Mouse (Mus musculus) limb, embryonic 14.5 days (tissue): ENCODE data around the gene Tpte. TPM values are rescaled to one million over a fixed set of nuclear protein-coding genes. Genes with fewer than 3 reads are reported as not detected.

Source experiments
- ATAC-seq: fragments of 200-750 bp; cut with Nextera tagmentation; 2 replicates; pipeline ENCODE4 v1.8.0; 2017; ENCODE audit warnings: low read depth, moderate number of reproducible peaks, moderate TSS enrichment; ENCODE audit not compliant: low FRiP score
- DNase-seq: peaks from one replicate; pipeline ENCODE4 v3.0.0-alpha.2; 2015; ENCODE audit warnings: low spot score
- H3K27ac ChIP-seq: fragments of 300-500 bp; sonication (generic); replicated peaks from 2 replicates; pipeline ENCODE4 v1.5.1; 2014; ENCODE audit warnings: low read depth, mild to moderate bottlenecking, low read length, moderate library complexity, mixed read lengths
- H3K27me3 ChIP-seq: fragments of 300-500 bp; sonication (generic); 2 replicates; pipeline ENCODE4 v1.6.1; 2014; ENCODE audit warnings: low read length, mixed read lengths; ENCODE audit not compliant: control insufficient read depth, insufficient read depth
- H3K36me3 ChIP-seq: fragments of 300-500 bp; sonication (generic); 2 replicates; pipeline ENCODE4 v1.6.1; 2014; ENCODE audit warnings: mild to moderate bottlenecking, low read length, moderate library complexity, mixed read lengths; ENCODE audit not compliant: control insufficient read depth, insufficient read depth
- H3K4me1 ChIP-seq: fragments of 300-500 bp; sonication (generic); 2 replicates; pipeline ENCODE4 v1.6.1; 2014; ENCODE audit warnings: antibody characterized with exemption, low read length, mixed read lengths; ENCODE audit not compliant: control insufficient read depth, insufficient read depth
- H3K4me2 ChIP-seq: fragments of 300-500 bp; sonication (generic); replicated peaks from 2 replicates; pipeline ENCODE4 v1.6.1; 2014; ENCODE audit warnings: low read depth, mild to moderate bottlenecking, low read length, moderate library complexity; ENCODE audit not compliant: severe bottlenecking
- H3K4me3 ChIP-seq: fragments of 300-500 bp; sonication (generic); replicated peaks from 2 replicates; pipeline ENCODE4 v1.5.1; 2014; ENCODE audit warnings: low read length
- H3K9ac ChIP-seq: fragments of 300-500 bp; sonication (generic); 2 replicates; pipeline ENCODE4 v1.6.1; 2014; ENCODE audit warnings: mild to moderate bottlenecking, low read depth, low read length, moderate library complexity; ENCODE audit not compliant: severe bottlenecking
- H3K9me3 ChIP-seq: fragments of 300-500 bp; sonication (generic); 2 replicates; pipeline ENCODE4 v1.6.1; 2016; ENCODE audit warnings: low read length; ENCODE audit not compliant: control insufficient read depth
- POLR2A ChIP-seq: fragments of 200-500 bp; IDR thresholded peaks from 2 replicates; pipeline ENCODE4 v1.8.0; 2012; ENCODE audit warnings: inconsistent platforms, mild to moderate bottlenecking, moderate library complexity, borderline replicate concordance; ENCODE audit not compliant: insufficient read depth, insufficient read length; ENCODE audit errors: extremely low read depth
- WGBS: fragments of 180-500 bp; shearing (Covaris S2); extraction: QIAGEN DNeasy Blood & Tissue Kit; methylation state at CpG from one replicate; pipeline ENCODE4 v1.1.7; 2014; 5-methylcytosine and 5-hydroxymethylcytosine counted together
- polyA plus RNA-seq, 2 experiments: library from polyadenylated mRNA; depleted of rRNA in 1 of 2; stranded (reverse) in 1 of 2; unstranded in 1 of 2; fragments of >200 nt; fragmentation: Nextera tagmentation in 1 of 2; extraction: Ambion mirVana in 1 of 2; gene quantifications; 2 replicates each; pipeline versions ENCODE4 v1.2.1 to v1.2.3; 2012 to 2014

Tpte gene
- polyA plus RNA-seq, 2 experiments = 0.07 TPM; not detected in 1

DNA sequence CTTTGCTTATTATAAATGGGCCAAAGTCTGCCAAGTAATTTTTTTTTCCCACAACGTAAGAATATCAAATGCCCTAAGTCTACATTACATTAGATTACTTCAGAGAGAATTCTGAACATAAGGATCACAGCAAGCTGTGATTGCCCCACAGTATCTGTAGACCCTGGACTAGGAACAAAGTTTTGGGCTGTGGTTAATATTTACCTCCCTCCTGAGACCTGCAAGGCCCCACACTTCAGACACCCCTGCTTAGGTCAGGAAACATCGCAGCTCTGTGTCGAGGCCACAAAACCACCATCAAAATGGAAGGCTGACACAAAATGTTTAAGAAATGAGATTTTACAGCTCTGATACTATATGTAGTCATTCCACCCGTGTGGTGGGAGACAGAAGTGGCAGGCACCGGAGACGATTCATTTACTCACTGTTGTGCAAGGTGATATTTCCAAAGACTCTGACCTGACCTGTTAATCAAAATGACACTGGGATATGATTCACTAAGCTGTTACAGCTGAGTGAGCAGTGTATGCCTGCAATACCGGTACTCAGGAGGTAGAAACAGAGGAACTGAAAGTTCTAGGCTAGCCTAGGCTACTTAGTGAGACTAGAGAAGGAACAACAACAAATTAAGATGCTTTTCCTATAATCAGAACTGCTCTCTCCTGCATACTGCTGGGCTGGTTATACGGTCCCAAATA, 107.7 kb downstream of the Tpte start:
- WGBS = 89% methylated on average over 8 of the region's 8 CpGs
- ATAC-seq = no peak
- no peaks in the 10 kb centered on the region for H3K4me1 ChIP-seq
- no peak overlapping the region for H3K4me2 ChIP-seq
- no peak for DNase-seq
- H3K9ac ChIP-seq = no peak overlapping the region
- no peak overlapping the region for H3K27ac ChIP-seq
- no peaks in the 10 kb centered on the region for H3K27me3 ChIP-seq
- H3K9me3 ChIP-seq = no peaks in the 10 kb centered on the region
- TF ChIP-seq POLR2A = no peak
- H3K4me3 ChIP-seq = no peak overlapping the region
- peaks cover 40% of the 10 kb centered on the region; the same call in 1 of the 2 replicates for H3K36me3 ChIP-seq

- Histone ChIP-seq H3K4me2 (no peak overlapping the region), H3K4me1 (peaks cover 6% of the 10 kb centered on the region; the same call in 1 of the 2 replicates), H3K36me3 (peaks cover 18% of the 10 kb centered on the region; the same call in 1 of the 2 replicates), H3K4me3 (no peak overlapping the region), H3K27ac (no peak overlapping the region), H3K27me3 (no peaks in the 10 kb centered on the region), H3K9me3 (no peaks in the 10 kb centered on the region), H3K9ac (no peak overlapping the region)
- DNase-seq = no peak
- no peak for ATAC-seq
- no peak for TF ChIP-seq POLR2A
- WGBS = 82% methylated on average over 4 of the region's 4 CpGs
Measured at GRCm38 (mm10) chr8:22394471-22394870, 111.2 kb downstream of the Tpte start.

GRCm38 (mm10) chr8:22395256-22395655, 112.0 kb downstream of the Tpte start:
- Histone ChIP-seq H3K9ac (no peak overlapping the region), H3K27me3 (no peaks in the 10 kb centered on the region), H3K4me2 (no peak overlapping the region), H3K4me1 (peaks cover 6% of the 10 kb centered on the region; the same call in 1 of the 2 replicates), H3K4me3 (no peak overlapping the region), H3K27ac (no peak overlapping the region), H3K36me3 (0 out of 2 replicates have a peak, but pooled peaks cover 10% of the 10 kb centered on the region), H3K9me3 (no peaks in the 10 kb centered on the region)
- DNase-seq (no peak), ATAC-seq (no peak)
- WGBS = 90% methylated on average over 8 of the region's 8 CpGs
- no peak for TF ChIP-seq POLR2A

- Histone ChIP-seq H3K27ac (peak overlapping the region; percentile 64; the same call in 1 of the 2 replicates), H3K4me1 (peaks cover 6% of the 10 kb centered on the region; the same call in 1 of the 2 replicates), H3K9me3 (no peaks in the 10 kb centered on the region), H3K36me3 (0 out of 2 replicates have a peak, but pooled peaks cover 7% of the 10 kb centered on the region), H3K9ac (peak overlapping the region; percentile 74), H3K4me2 (peak overlapping the region; percentile 83), H3K4me3 (peak overlapping the region; percentile 78), H3K27me3 (no peaks in the 10 kb centered on the region)
- TF ChIP-seq POLR2A = no peak
- WGBS = under 1% methylated on average over 13 of the region's 13 CpGs
- DNase-seq (peak; percentile 3), ATAC-seq (peak; percentile 13; the same call in 1 of the 2 replicates)
Measured at GRCm38 (mm10) chr8:22397811-22398141, 114.5 kb downstream of the Tpte start.

DNA sequence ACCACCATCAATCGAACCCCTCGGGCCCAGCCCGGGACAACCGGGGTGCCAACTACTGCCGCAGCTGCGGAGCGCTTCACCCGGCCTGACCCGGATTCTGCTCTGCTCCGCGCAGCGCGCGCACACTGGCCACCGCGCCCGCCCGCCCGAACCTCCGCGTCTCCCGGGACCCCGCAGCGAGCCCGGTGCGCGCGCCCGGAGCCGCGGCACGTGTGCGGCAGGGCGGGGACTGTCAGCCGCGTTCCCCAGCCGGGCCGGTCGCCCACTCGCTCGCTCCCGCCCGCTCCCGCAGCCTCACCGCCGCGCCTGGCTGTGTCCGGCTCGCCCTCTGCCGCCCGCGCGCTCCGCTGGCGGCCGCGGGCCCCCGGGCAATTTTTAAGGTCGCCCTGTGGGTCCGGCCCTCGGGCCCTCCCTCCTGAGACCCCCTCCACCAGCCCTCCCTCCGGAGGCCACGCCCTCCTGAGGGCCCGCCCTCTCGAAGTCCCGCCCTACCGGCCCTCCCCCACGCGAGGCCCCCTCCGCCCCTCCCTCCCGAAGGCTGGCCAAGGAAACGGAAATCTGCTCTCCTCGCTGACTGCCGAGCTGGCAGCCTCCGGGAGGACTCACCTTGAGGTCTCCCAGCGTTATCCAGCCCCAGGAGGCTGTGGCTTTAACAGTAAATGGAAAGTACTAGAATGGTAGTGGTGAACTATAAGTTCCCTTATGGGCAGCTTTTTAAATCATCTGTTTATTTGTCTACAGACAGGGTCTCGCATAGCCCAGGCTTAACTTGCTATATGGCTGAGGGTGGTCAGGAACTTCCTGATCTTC, 115.1 kb downstream of the Tpte start, which contains the start of gene Slc25a15:
TSS of gene Slc25a15 (minus strand) at position 456 of the 810 bp plus-strand sequence.
- H3K9ac ChIP-seq = peak within 1 kb of the TSS; percentile 74
- ATAC-seq (peak; percentile 92), DNase-seq (peak; percentile 85)

More for the DNA sequence above, 115.1 kb downstream of the Tpte start, which contains the start of gene Slc25a15:
- WGBS = under 1% methylated on average over 36 of the region's 77 CpGs
- peak within 1 kb of the TSS; percentile 83 for H3K4me2 ChIP-seq
- H3K27me3 ChIP-seq = no peaks in the 10 kb centered on the region
- H3K9me3 ChIP-seq = no peaks in the 10 kb centered on the region
- H3K27ac ChIP-seq = peak within 1 kb of the TSS; percentile 79
- TF ChIP-seq POLR2A = peak; percentile 99; the same call in 1 of the 2 replicates
- peaks cover 6% of the 10 kb centered on the region; the same call in 1 of the 2 replicates for H3K4me1 ChIP-seq
- 0 out of 2 replicates have a peak, but pooled peaks cover 4% of the 10 kb centered on the region for H3K36me3 ChIP-seq
- peak within 1 kb of the TSS; percentile 78 for H3K4me3 ChIP-seq
